Mouse (Mus musculus) adrenal gland, postnatal 10 days (tissue): ENCODE results near the gene Pik3cb. TPM values are rescaled to one million over a fixed set of nuclear protein-coding genes. Genes with fewer than 3 reads are reported as not detected.

Experiments used
- DNase-seq: peaks from one replicate; pipeline ENCODE4 v3.0.0; 2021; ENCODE audit warnings: mixed read lengths
- total RNA-seq, 2 experiments: library from RNA; stranded (reverse); gene quantifications; 2 replicates each; pipeline ENCODE4 v1.2.3; 2021

The Pik3cb gene
- total RNA-seq, 2 experiments from 2014 or later: 10.0 to 10.6 TPM

DNA sequence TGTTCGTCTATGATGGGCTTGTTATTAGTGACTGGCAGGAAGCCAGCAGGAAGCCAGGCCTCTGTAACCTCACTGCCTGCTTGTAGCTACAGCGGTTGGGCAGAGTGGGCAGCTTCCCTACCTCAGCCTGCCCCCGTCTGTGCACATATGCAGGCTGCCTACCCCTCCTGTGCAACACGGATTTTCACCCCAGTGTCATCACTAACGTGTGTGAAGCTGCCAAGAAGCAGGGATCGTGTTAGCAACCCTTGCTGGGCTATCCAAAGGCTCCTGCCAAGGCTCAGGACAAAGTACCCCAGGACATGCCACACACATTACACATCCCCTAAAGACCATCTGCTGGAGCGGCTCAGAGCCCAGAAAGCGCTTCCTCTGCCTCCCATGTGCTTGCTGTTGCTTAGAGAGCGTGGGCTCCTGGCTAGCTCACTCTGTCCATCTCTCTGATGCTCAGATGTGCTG lies 140.5 kb downstream of the Pik3cb start:
- DNase-seq: no peak

DNA sequence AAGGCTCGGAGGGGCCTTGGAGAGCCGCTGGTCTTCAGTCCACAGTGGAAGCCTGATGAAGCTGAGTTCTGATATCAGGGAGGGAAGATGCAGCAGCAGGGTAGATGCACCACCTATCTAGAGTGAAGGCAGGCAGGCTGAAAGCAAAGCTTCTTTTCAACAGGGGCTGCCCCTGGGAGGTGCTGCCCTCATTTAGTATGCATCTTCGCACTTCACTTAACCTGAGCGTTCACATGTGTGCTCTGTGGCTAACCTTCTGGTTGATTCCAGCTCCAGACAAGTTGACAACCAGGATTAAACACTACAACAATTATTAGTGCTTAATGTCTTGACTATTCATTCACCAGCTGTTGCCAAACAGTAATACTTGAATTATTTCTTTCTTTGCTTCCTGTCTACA lies 146.3 kb downstream of the Pik3cb start:
- no peak for DNase-seq

DNA sequence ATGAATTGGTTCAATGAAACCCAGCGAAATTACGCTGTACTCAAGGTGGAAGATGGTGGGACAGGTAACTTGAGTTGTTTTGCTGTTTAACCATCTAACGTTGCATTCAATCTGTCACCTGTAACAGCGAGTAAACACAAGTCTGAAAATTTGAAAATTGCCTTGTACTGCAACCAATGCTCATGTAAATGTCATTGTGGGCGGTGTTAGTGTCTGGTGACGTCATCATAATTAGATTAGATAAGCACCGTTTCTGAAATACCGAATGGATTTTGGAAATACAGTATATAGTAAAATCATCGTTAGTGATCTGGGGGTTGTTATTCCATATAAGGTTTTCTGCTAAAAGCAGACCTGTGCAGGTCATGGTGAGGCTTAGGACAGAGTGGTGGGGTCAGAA lies 153.3 kb downstream of the Pik3cb start:
- no peak for DNase-seq

Other genes starting within 250 kb of the Pik3cb start
- not detected for gene 7420426K07Rik, start 237.5 kb downstream of the Pik3cb start, total RNA-seq
- not detected for gene Foxl2, start 185.3 kb downstream of the Pik3cb start, total RNA-seq
- gene Faim, start 154.2 kb downstream of the Pik3cb start, total RNA-seq: 10 to 100 TPM; 19.1 to 22.2 TPM
- gene Gm1123, start 104.9 kb downstream of the Pik3cb start, total RNA-seq: not detected
- not detected for gene Faiml, start 96.6 kb upstream of the Pik3cb start, total RNA-seq
- 10 to 100 TPM in 1 of 2 experiments, 1 to 10 TPM in 1; 7.2 to 14.3 TPM for gene Cep70, start 102.7 kb upstream of the Pik3cb start, total RNA-seq
- gene Esyt3, start 217.9 kb upstream of the Pik3cb start, total RNA-seq: 1 to 10 TPM in 1 of 2 experiments, under 1 TPM in 1; 0.51 to 2.1 TPM